Mouse (Mus musculus) cortical plate, adult 2 months (tissue): ENCODE measurements around the gene Cdc42bpb.

Source experiments
- CTCF ChIP-seq: fragments of 200-500 bp; IDR thresholded peaks from 2 replicates; pipeline ENCODE4 v1.5.1; 2011; ENCODE audit warnings: mild to moderate bottlenecking, control low read depth, low read length; ENCODE audit not compliant: insufficient read depth; ENCODE audit errors: extremely low read depth
- POLR2A ChIP-seq: fragments of 200-500 bp; IDR thresholded peaks from 2 replicates; pipeline ENCODE4 v1.6.1; 2011; ENCODE audit warnings: mild to moderate bottlenecking, low read length, control low read depth; ENCODE audit not compliant: insufficient read depth; ENCODE audit errors: extremely low read depth

- TF ChIP-seq CTCF (no peak), POLR2A (no peak)
Measured at GRCm38 (mm10) chr12:111314273-111314672, 63.2 kb downstream of the Cdc42bpb start.
